Mouse (Mus musculus): Measurements from ENCODE around the gene Fam208b. TPM values are rescaled to one million over a fixed set of nuclear protein-coding genes. Genes with fewer than 3 reads are reported as not detected.
A peak's percentile ranks its signal among the peaks of the same experiment; 100 is the strongest.
"Not testable (repeated sequence)": the region's sequence is repeated elsewhere in the genome, so short reads cannot be mapped to it uniquely, and the experiment has no call there.

Gene Fam208b
- polyA plus RNA-seq, 1 experiment from 2014 or later: 30.3 TPM

DNA sequence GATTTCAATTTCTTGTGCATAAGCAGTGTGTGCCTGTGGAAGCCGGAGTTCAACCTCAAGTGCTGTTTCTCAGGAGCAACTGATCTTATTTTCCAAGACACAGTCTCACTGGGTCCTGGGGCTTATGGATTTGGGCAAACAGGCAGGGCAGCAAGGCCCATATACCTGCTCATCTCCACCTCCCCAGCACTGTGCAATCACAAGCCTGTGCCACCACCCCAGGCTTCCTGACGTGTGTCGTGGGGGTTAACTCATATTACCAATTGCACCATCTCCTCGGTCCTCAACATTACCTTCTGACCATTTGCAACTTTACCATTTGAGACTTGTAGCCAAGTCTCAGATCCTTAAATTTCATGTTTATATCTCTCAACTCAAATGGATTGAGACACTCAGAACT lies 76.8 kb downstream of the Fam208b start:
- Histone ChIP-seq H3K4me2 (ENCODE audit: low read depth, low read length, severe bottlenecking) (no peak overlapping the region), H3K4me1 (replicated peaks; ENCODE audit: control insufficient read depth, insufficient read depth, low read length) (0 out of 2 replicates have a peak, but pooled peaks cover 4% of the 10 kb centered on the region), H3K36me3 (ENCODE audit: control insufficient read depth, insufficient read depth, low read length) (no peaks in the 10 kb centered on the region), H3K4me3 (ENCODE audit: low read depth, low read length) (no peak overlapping the region), H3K27ac (ENCODE audit: low read depth, low read length) (no peak overlapping the region), H3K9ac (ENCODE audit: low read length) (no peak overlapping the region), H3K9me3 (ENCODE audit: control insufficient read depth, low read length) (no peaks in the 10 kb centered on the region; the same call in 1 of the 2 replicates), H3K27me3 (ENCODE audit: control insufficient read depth, insufficient read depth, low read length) (no peaks in the 10 kb centered on the region)
- no peak for DNase-seq (ENCODE audit: low spot score)
- ATAC-seq (replicated peaks; ENCODE audit: low FRiP score): no peak
- 95% methylated on average over 4 of the region's 4 CpGs for WGBS

DNA sequence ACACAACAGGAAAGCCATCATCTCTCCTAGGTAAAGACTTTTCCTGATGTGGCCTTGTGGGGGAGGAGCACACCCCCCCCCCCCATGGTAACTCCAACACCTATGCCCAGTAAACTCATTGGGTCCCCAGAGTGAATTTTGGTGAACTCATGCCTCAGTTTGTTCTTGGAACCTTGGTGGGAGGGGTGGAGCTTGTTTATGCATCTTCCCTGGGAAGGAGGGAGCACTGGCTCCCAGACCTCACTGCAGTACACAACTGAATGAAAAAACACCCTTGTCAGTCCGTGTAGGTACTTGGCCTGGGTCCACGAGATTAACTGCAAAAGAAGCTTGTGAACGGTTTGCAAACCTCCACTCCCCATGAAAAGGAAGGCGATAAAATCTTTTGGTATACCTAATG lies 78.5 kb downstream of the Fam208b start:
- Histone ChIP-seq H3K27me3 (ENCODE audit: control insufficient read depth, insufficient read depth, low read length) (no peaks in the 10 kb centered on the region), H3K4me3 (ENCODE audit: low read depth, low read length) (no peak overlapping the region), H3K4me1 (replicated peaks; ENCODE audit: control insufficient read depth, insufficient read depth, low read length) (0 out of 2 replicates have a peak, but pooled peaks cover 4% of the 10 kb centered on the region), H3K36me3 (ENCODE audit: control insufficient read depth, insufficient read depth, low read length) (no peaks in the 10 kb centered on the region), H3K4me2 (ENCODE audit: low read depth, low read length, severe bottlenecking) (no peak overlapping the region), H3K27ac (ENCODE audit: low read depth, low read length) (no peak overlapping the region), H3K9ac (ENCODE audit: low read length) (no peak overlapping the region), H3K9me3 (ENCODE audit: control insufficient read depth, low read length) (no peaks in the 10 kb centered on the region; the same call in 1 of the 2 replicates)
- WGBS: 70% methylated on average over 4 of the region's 4 CpGs
- no peak for ATAC-seq (replicated peaks; ENCODE audit: low FRiP score)
- DNase-seq (ENCODE audit: low spot score): no peak

DNA sequence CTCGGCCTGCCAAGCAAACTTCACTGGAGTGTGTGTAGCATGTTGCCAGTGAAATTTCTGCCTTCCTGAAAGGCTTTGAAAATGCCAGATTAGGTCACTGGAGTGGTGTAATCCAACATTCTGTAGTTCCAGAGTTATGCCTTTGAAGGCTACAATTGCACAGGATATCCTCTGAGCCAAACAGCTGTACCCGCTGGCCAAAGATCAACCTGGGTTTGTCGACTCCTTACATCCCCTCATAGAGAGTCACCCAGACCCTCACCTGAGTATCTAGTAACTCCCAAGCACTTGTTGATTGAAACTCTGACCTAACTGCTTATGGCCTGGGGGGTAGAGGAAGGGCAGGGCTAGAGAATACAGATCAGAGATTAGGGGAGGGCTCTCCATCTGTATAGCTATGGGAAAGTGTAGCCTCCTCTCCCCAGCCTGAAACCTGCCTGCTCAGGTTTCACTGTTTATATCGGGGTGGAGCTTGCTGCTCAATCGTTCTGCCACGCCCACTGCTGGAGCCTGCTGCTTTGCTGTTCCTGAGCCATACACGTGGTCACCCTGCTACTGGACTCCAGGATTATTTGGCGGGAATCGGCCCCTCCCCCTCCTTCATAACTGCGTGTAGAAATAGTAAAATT lies 79.1 kb downstream of the Fam208b start:
- H3K4me1 ChIP-seq (replicated peaks; ENCODE audit: control insufficient read depth, insufficient read depth, low read length): no peaks in the 10 kb centered on the region
- H3K4me3 ChIP-seq (ENCODE audit: low read depth, low read length): no peak overlapping the region
- H3K9ac ChIP-seq (ENCODE audit: low read length): no peak overlapping the region
- no peaks in the 10 kb centered on the region for H3K36me3 ChIP-seq (ENCODE audit: control insufficient read depth, insufficient read depth, low read length)
- H3K4me2 ChIP-seq (ENCODE audit: low read depth, low read length, severe bottlenecking): no peak overlapping the region
- no peak for DNase-seq (ENCODE audit: low spot score)
- H3K9me3 ChIP-seq (ENCODE audit: control insufficient read depth, low read length): no peaks in the 10 kb centered on the region; the same call in 1 of the 2 replicates
- H3K27me3 ChIP-seq (ENCODE audit: control insufficient read depth, insufficient read depth, low read length): no peaks in the 10 kb centered on the region
- 0 out of 2 replicates have a peak, but pooled peaks have one; percentile 26 for ATAC-seq (replicated peaks; ENCODE audit: low FRiP score)
- no peak overlapping the region for H3K27ac ChIP-seq (ENCODE audit: low read depth, low read length)
- WGBS: 72% methylated on average over 10 of the region's 10 CpGs

DNA sequence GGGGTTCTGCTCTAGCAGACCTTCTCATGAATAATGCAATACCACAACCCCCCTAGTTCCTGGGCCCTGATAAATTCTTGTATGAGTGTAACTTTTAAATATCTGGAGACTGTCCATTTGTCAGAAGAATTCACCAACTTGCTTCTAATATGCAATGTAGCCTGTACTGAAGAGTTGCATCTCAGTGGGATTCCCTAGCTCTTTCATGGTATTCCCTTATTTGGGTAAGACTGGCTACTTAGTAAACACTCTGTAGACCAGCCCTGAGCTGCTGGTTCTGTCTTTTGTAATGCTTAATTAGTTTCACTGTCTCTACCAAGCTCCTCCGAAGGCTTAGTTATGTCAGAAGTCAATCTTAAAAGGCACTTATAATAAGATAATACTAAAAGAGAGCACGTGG lies 79.7 kb downstream of the Fam208b start:
- H3K36me3 ChIP-seq (ENCODE audit: control insufficient read depth, insufficient read depth, low read length); H3K9ac ChIP-seq (ENCODE audit: low read length); H3K27ac ChIP-seq (ENCODE audit: low read depth, low read length); ATAC-seq (replicated peaks; ENCODE audit: low FRiP score); H3K27me3 ChIP-seq (ENCODE audit: control insufficient read depth, insufficient read depth, low read length); H3K4me3 ChIP-seq (ENCODE audit: low read depth, low read length); H3K4me2 ChIP-seq (ENCODE audit: low read depth, low read length, severe bottlenecking); DNase-seq (ENCODE audit: low spot score); H3K9me3 ChIP-seq (ENCODE audit: control insufficient read depth, low read length); H3K4me1 ChIP-seq (replicated peaks; ENCODE audit: control insufficient read depth, insufficient read depth, low read length): not testable (repeated sequence)
- 56% methylated on average over 2 of the region's 2 CpGs for WGBS

DNA sequence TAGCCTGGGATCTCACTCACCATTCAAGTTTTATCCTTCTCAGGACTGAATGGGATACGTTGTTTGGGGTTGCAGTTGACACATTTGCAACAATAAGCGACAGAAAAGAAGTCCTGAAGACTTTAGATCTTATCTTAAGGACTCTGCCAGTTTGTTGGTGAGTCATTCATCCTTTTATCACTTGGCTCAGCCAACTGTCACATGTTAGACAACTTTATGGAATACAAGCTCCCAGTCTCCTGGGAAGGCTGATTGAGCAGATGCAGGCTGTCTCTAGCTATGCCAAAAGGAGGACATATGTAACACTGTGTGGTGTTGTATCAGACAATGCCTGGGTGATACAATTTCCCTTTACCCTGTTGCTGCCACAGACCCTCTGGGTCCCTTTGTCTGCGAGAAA lies 80.5 kb downstream of the Fam208b start:
- no peaks in the 10 kb centered on the region for H3K36me3 ChIP-seq (ENCODE audit: control insufficient read depth, insufficient read depth, low read length)
- no peak overlapping the region for H3K4me3 ChIP-seq (ENCODE audit: low read depth, low read length)
- ATAC-seq (replicated peaks; ENCODE audit: low FRiP score) (no peak), DNase-seq (ENCODE audit: low spot score) (no peak)
- H3K4me1 ChIP-seq (replicated peaks; ENCODE audit: control insufficient read depth, insufficient read depth, low read length): no peaks in the 10 kb centered on the region
- no peak overlapping the region for H3K4me2 ChIP-seq (ENCODE audit: low read depth, low read length, severe bottlenecking)
- no peak overlapping the region for H3K9ac ChIP-seq (ENCODE audit: low read length)
- WGBS: 67% methylated on average over 3 of the region's 3 CpGs
- H3K27me3 ChIP-seq (ENCODE audit: control insufficient read depth, insufficient read depth, low read length): no peaks in the 10 kb centered on the region
- no peak overlapping the region for H3K27ac ChIP-seq (ENCODE audit: low read depth, low read length)
- H3K9me3 ChIP-seq (ENCODE audit: control insufficient read depth, low read length): no peaks in the 10 kb centered on the region

DNA sequence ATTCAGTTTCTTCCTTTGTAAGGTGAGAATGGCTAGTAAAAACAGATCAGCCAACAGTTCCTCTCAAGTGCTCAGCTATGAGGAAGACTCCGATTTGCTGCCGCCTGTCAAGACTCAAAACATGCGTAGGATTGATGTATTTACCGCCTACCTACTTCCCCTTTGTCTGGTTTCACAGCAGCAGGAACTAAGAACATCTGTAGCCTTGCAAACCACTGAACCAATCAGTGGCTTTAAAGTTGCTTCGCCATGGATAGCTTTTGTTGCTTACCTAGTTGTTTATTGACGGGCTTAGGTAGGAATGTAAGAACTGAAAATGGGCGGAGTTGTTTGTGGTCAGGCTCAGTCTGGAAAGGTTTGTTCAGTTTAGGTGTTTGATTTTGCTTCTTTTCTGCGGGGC lies 84.6 kb downstream of the Fam208b start:
- DNase-seq (ENCODE audit: low spot score) (no peak), ATAC-seq (replicated peaks; ENCODE audit: low FRiP score) (no peak)
- Histone ChIP-seq H3K27ac (ENCODE audit: low read depth, low read length) (no peak overlapping the region), H3K36me3 (ENCODE audit: control insufficient read depth, insufficient read depth, low read length) (no peaks in the 10 kb centered on the region), H3K4me3 (ENCODE audit: low read depth, low read length) (no peak overlapping the region), H3K9me3 (ENCODE audit: control insufficient read depth, low read length) (no peaks in the 10 kb centered on the region), H3K27me3 (ENCODE audit: control insufficient read depth, insufficient read depth, low read length) (no peaks in the 10 kb centered on the region), H3K4me1 (replicated peaks; ENCODE audit: control insufficient read depth, insufficient read depth, low read length) (no peaks in the 10 kb centered on the region), H3K4me2 (ENCODE audit: low read depth, low read length, severe bottlenecking) (no peak overlapping the region), H3K9ac (ENCODE audit: low read length) (no peak overlapping the region)
- WGBS: 81% methylated on average over 8 of the region's 8 CpGs

DNA sequence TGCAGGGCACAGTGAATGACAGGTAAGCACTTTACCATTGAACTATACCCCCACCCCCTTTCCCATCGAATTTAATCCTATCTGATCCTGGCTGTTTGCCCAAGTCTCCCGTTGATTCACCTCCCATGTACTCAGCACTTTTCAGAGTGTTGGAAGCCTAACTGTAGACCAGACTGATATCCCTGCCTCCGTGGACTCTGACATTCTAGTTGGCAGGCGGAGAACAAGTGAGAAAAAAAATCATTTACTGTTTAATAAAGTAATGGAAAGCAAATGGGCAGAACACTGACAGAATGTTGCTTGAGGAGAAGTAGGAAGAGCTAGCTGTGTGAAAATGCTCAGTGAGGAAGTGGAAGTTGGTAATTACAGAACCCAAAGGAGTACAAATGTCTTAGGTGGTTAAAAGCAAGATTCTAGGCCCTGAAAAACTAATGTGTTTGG lies 85.3 kb downstream of the Fam208b start:
- Histone ChIP-seq H3K36me3 (ENCODE audit: control insufficient read depth, insufficient read depth, low read length) (no peaks in the 10 kb centered on the region), H3K9me3 (ENCODE audit: control insufficient read depth, low read length) (no peaks in the 10 kb centered on the region), H3K4me2 (ENCODE audit: low read depth, low read length, severe bottlenecking) (no peak overlapping the region), H3K4me3 (ENCODE audit: low read depth, low read length) (no peak overlapping the region), H3K27me3 (ENCODE audit: control insufficient read depth, insufficient read depth, low read length) (no peaks in the 10 kb centered on the region), H3K27ac (ENCODE audit: low read depth, low read length) (no peak overlapping the region), H3K9ac (ENCODE audit: low read length) (no peak overlapping the region), H3K4me1 (replicated peaks; ENCODE audit: control insufficient read depth, insufficient read depth, low read length) (no peaks in the 10 kb centered on the region)
- DNase-seq (ENCODE audit: low spot score) (no peak), ATAC-seq (replicated peaks; ENCODE audit: low FRiP score) (no peak)
- 70% methylated on average over 4 of the region's 4 CpGs for WGBS

DNA sequence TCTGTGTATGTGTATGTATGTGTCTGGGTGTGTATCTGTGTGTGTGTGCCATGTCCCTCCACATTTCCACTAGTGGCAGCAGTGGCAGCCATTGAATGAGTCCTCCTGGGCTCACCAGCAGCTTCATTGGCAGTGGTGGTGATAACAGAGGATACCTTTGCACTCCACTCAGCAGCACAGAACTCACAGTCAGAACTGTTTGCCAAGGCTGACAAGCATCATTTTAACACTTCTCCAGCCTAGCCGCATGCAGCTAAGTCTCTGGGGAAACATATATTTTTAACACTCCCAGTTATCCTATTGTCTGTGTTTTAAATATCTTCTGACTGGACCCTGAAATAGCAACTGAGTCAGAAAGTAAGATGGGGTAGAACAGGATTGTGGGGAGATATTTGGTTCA lies 87.0 kb downstream of the Fam208b start:
- Histone ChIP-seq H3K36me3 (ENCODE audit: control insufficient read depth, insufficient read depth, low read length) (no peaks in the 10 kb centered on the region), H3K9ac (ENCODE audit: low read length) (no peak overlapping the region), H3K4me3 (ENCODE audit: low read depth, low read length) (no peak overlapping the region), H3K27ac (ENCODE audit: low read depth, low read length) (no peak overlapping the region), H3K27me3 (ENCODE audit: control insufficient read depth, insufficient read depth, low read length) (no peaks in the 10 kb centered on the region), H3K9me3 (ENCODE audit: control insufficient read depth, low read length) (no peaks in the 10 kb centered on the region), H3K4me1 (replicated peaks; ENCODE audit: control insufficient read depth, insufficient read depth, low read length) (no peaks in the 10 kb centered on the region), H3K4me2 (ENCODE audit: low read depth, low read length, severe bottlenecking) (no peak overlapping the region)
- ATAC-seq (replicated peaks; ENCODE audit: low FRiP score): no peak
- WGBS: 88% methylated on average over 1 of the region's 1 CpGs
- no peak for DNase-seq (ENCODE audit: low spot score)

DNA sequence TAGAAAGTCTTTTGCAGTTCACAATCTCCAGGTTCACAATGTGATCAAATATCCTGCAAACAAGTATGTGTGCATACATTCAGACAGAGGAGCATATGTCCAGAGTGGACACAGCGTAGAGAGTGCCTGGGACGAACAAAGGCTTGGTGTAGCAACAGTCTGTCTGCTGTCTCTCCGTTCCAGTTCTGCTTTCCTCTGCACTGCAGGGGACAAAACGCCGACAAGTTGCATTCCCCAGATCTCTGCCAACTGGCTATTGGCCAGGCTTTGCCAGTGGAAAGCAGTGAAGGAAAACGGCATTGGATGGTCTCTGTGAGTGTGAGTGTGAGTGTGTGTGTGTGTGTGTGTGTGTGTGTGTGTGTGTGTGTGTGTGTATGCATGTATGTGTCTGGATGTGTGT lies 87.4 kb downstream of the Fam208b start:
- Histone ChIP-seq H3K4me3 (ENCODE audit: low read depth, low read length) (no peak overlapping the region), H3K4me2 (ENCODE audit: low read depth, low read length, severe bottlenecking) (no peak overlapping the region), H3K4me1 (replicated peaks; ENCODE audit: control insufficient read depth, insufficient read depth, low read length) (no peaks in the 10 kb centered on the region), H3K27me3 (ENCODE audit: control insufficient read depth, insufficient read depth, low read length) (no peaks in the 10 kb centered on the region), H3K36me3 (ENCODE audit: control insufficient read depth, insufficient read depth, low read length) (no peaks in the 10 kb centered on the region), H3K27ac (ENCODE audit: low read depth, low read length) (no peak overlapping the region), H3K9ac (ENCODE audit: low read length) (no peak overlapping the region), H3K9me3 (ENCODE audit: control insufficient read depth, low read length) (no peaks in the 10 kb centered on the region)
- no peak for DNase-seq (ENCODE audit: low spot score)
- ATAC-seq (replicated peaks; ENCODE audit: low FRiP score): no peak
- WGBS: 87% methylated on average over 6 of the region's 6 CpGs
